Mouse (Mus musculus): Measurements from ENCODE around the gene Tmem214. TPM values are rescaled to one million over a fixed set of nuclear protein-coding genes. Genes with fewer than 3 reads are reported as not detected.

The Tmem214 gene
- polyA plus RNA-seq (2012): 0.90 and 1.2 TPM in 2 replicates

GRCm38 (mm10) chr5:30867712-30868111 lies at the start of gene Tmem214:
Gene Tmem214, plus strand, starts transcription at chr5:30868012.
- TF ChIP-seq GATA1 (IDR thresholded peaks at IDR 0.05; ENCODE audit: low read length) (no peak), TAL1 (IDR thresholded peaks at IDR 0.05; ENCODE audit: low read length) (no peak)
- H3K36me3 ChIP-seq (ENCODE audit: control insufficient read depth): peaks cover 20% of the 10 kb centered on the region
- peaks cover 24% of the 10 kb centered on the region for H3K4me1 ChIP-seq (ENCODE audit: control insufficient read depth)
- H3K9me3 ChIP-seq (ENCODE audit: control insufficient read depth, low read length): no peaks in the 10 kb centered on the region
- peak within 1 kb of the TSS; percentile 95 for H3K4me3 ChIP-seq (replicated peaks)
- H3K27me3 ChIP-seq (ENCODE audit: control insufficient read depth): peaks cover 9% of the 10 kb centered on the region; the same call in 1 of the 2 replicates

- H3K4me3 ChIP-seq (replicated peaks): no peak overlapping the region
- H3K4me1 ChIP-seq (ENCODE audit: control insufficient read depth): peaks cover 9% of the 10 kb centered on the region
- H3K9me3 ChIP-seq (ENCODE audit: control insufficient read depth, low read length): no peaks in the 10 kb centered on the region; the same call in 1 of the 2 replicates
- no peak for TF ChIP-seq GATA1 (IDR thresholded peaks at IDR 0.05; ENCODE audit: low read length)
- TF ChIP-seq TAL1 (IDR thresholded peaks at IDR 0.05; ENCODE audit: low read length): no peak
- H3K36me3 ChIP-seq (ENCODE audit: control insufficient read depth): no peaks in the 10 kb centered on the region
- peaks cover 29% of the 10 kb centered on the region for H3K27me3 ChIP-seq (ENCODE audit: control insufficient read depth)
These were observed 49.0 kb upstream of the Tmem214 start for GRCm38 (mm10) chr5:30818758-30819309.

- Histone ChIP-seq H3K9me3 (ENCODE audit: control insufficient read depth, low read length) (no peaks in the 10 kb centered on the region), H3K27me3 (ENCODE audit: control insufficient read depth) (no peaks in the 10 kb centered on the region; the same call in 1 of the 2 replicates), H3K4me1 (ENCODE audit: control insufficient read depth) (no peaks in the 10 kb centered on the region; the same call in 1 of the 2 replicates), H3K36me3 (ENCODE audit: control insufficient read depth) (no peaks in the 10 kb centered on the region), H3K4me3 (replicated peaks) (no peak overlapping the region)
- TF ChIP-seq TAL1 (IDR thresholded peaks at IDR 0.05; ENCODE audit: low read length) (no peak), GATA1 (IDR thresholded peaks at IDR 0.05; ENCODE audit: low read length) (no peak)
These were observed 45.1 kb upstream of the Tmem214 start for GRCm38 (mm10) chr5:30822689-30823088.

- TF ChIP-seq GATA1 (IDR thresholded peaks at IDR 0.05; ENCODE audit: low read length) (no peak), TAL1 (IDR thresholded peaks at IDR 0.05; ENCODE audit: low read length) (no peak)
- Histone ChIP-seq H3K9me3 (ENCODE audit: control insufficient read depth, low read length) (no peaks in the 10 kb centered on the region), H3K4me1 (ENCODE audit: control insufficient read depth) (no peaks in the 10 kb centered on the region; the same call in 1 of the 2 replicates), H3K4me3 (replicated peaks) (no peak overlapping the region), H3K36me3 (ENCODE audit: control insufficient read depth) (no peaks in the 10 kb centered on the region), H3K27me3 (ENCODE audit: control insufficient read depth) (no peaks in the 10 kb centered on the region; the same call in 1 of the 2 replicates)
These were observed 44.7 kb upstream of the Tmem214 start for GRCm38 (mm10) chr5:30823091-30823490.

- Histone ChIP-seq H3K4me3 (replicated peaks) (no peak overlapping the region), H3K9me3 (ENCODE audit: control insufficient read depth, low read length) (no peaks in the 10 kb centered on the region), H3K27me3 (ENCODE audit: control insufficient read depth) (no peaks in the 10 kb centered on the region), H3K4me1 (ENCODE audit: control insufficient read depth) (no peaks in the 10 kb centered on the region; the same call in 1 of the 2 replicates), H3K36me3 (ENCODE audit: control insufficient read depth) (no peaks in the 10 kb centered on the region)
- TF ChIP-seq TAL1 (IDR thresholded peaks at IDR 0.05; ENCODE audit: low read length) (no peak), GATA1 (IDR thresholded peaks at IDR 0.05; ENCODE audit: low read length) (no peak)
These were observed 43.5 kb upstream of the Tmem214 start for GRCm38 (mm10) chr5:30824124-30824988.

- no peak for TF ChIP-seq TAL1 (IDR thresholded peaks at IDR 0.05; ENCODE audit: low read length)
- no peak for TF ChIP-seq GATA1 (IDR thresholded peaks at IDR 0.05; ENCODE audit: low read length)
- Histone ChIP-seq H3K4me1 (ENCODE audit: control insufficient read depth) (no peaks in the 10 kb centered on the region; the same call in 1 of the 2 replicates), H3K27me3 (ENCODE audit: control insufficient read depth) (no peaks in the 10 kb centered on the region), H3K36me3 (ENCODE audit: control insufficient read depth) (no peaks in the 10 kb centered on the region), H3K9me3 (ENCODE audit: control insufficient read depth, low read length) (no peaks in the 10 kb centered on the region), H3K4me3 (replicated peaks) (no peak overlapping the region)
These were observed 42.6 kb upstream of the Tmem214 start for GRCm38 (mm10) chr5:30825166-30825565.

- TF ChIP-seq GATA1 (IDR thresholded peaks at IDR 0.05; ENCODE audit: low read length): no peak
- TF ChIP-seq TAL1 (IDR thresholded peaks at IDR 0.05; ENCODE audit: low read length): no peak
- no peaks in the 10 kb centered on the region for H3K36me3 ChIP-seq (ENCODE audit: control insufficient read depth)
- H3K4me3 ChIP-seq (replicated peaks): no peak overlapping the region
- no peaks in the 10 kb centered on the region for H3K27me3 ChIP-seq (ENCODE audit: control insufficient read depth)
- H3K9me3 ChIP-seq (ENCODE audit: control insufficient read depth, low read length): no peaks in the 10 kb centered on the region
- no peaks in the 10 kb centered on the region; the same call in 1 of the 2 replicates for H3K4me1 ChIP-seq (ENCODE audit: control insufficient read depth)
These were observed 42.0 kb upstream of the Tmem214 start for GRCm38 (mm10) chr5:30825821-30826220.

GRCm38 (mm10) chr5:30833416-30833815 lies 34.4 kb upstream of the Tmem214 start:
- Histone ChIP-seq H3K27me3 (ENCODE audit: control insufficient read depth) (no peaks in the 10 kb centered on the region), H3K36me3 (ENCODE audit: control insufficient read depth) (no peaks in the 10 kb centered on the region), H3K9me3 (ENCODE audit: control insufficient read depth, low read length) (peaks cover 5% of the 10 kb centered on the region; the same call in 1 of the 2 replicates), H3K4me1 (ENCODE audit: control insufficient read depth) (no peaks in the 10 kb centered on the region; the same call in 1 of the 2 replicates), H3K4me3 (replicated peaks) (no peak overlapping the region)
- TF ChIP-seq TAL1 (IDR thresholded peaks at IDR 0.05; ENCODE audit: low read length) (no peak), GATA1 (IDR thresholded peaks at IDR 0.05; ENCODE audit: low read length) (no peak)

- Histone ChIP-seq H3K9me3 (ENCODE audit: control insufficient read depth, low read length) (peaks cover 5% of the 10 kb centered on the region; the same call in 1 of the 2 replicates), H3K36me3 (ENCODE audit: control insufficient read depth) (no peaks in the 10 kb centered on the region), H3K27me3 (ENCODE audit: control insufficient read depth) (no peaks in the 10 kb centered on the region), H3K4me1 (ENCODE audit: control insufficient read depth) (no peaks in the 10 kb centered on the region; the same call in 1 of the 2 replicates), H3K4me3 (replicated peaks) (no peak overlapping the region)
- TF ChIP-seq TAL1 (IDR thresholded peaks at IDR 0.05; ENCODE audit: low read length) (no peak), GATA1 (IDR thresholded peaks at IDR 0.05; ENCODE audit: low read length) (no peak)
These were observed 28.1 kb upstream of the Tmem214 start for GRCm38 (mm10) chr5:30839731-30840130.

Data from erythroblast, embryonic 14.5 days (primary cell).